Mouse (Mus musculus) CH12.LX (cell line): ENCODE measurements around the gene H2-Oa.

Source experiments
- EP300 ChIP-seq: IDR thresholded peaks from 2 replicates; pipeline ENCODE4 v1.6.1; 2011; ENCODE audit warnings: low read length, improper control_type of control experiment
- POLR2AphosphoS2 ChIP-seq: IDR thresholded peaks from 2 replicates; pipeline ENCODE4 v1.6.1; 2011; ENCODE audit warnings: low read depth, low read length, improper control_type of control experiment

GRCm38 (mm10) chr17:34098709-34099479 lies 6.8 kb downstream of the H2-Oa start:
- TF ChIP-seq EP300: no peak
- no peak for TF ChIP-seq POLR2AphosphoS2
